Mouse (Mus musculus) neural tube, embryonic 14.5 days (tissue): ENCODE measurements around the gene 1700056E22Rik. TPM values are rescaled to one million over a fixed set of nuclear protein-coding genes. Genes with fewer than 3 reads are reported as not detected.

Source experiments
- ATAC-seq: fragments of 200-750 bp; cut with Nextera tagmentation; 2 replicates; pipeline ENCODE4 v1.8.0; 2017; ENCODE audit warnings: low read depth, mild to moderate bottlenecking, moderate TSS enrichment, moderate library complexity
- H3K27ac ChIP-seq: fragments of 300-500 bp; sonication (generic); 2 replicates; pipeline ENCODE4 v1.5.1; 2014; ENCODE audit warnings: low read depth, mild to moderate bottlenecking, control low read depth, low read length, moderate library complexity, mixed read lengths
- H3K27me3 ChIP-seq: fragments of 300-500 bp; sonication (generic); 2 replicates; pipeline ENCODE4 v1.6.1; 2014; ENCODE audit warnings: low read length; ENCODE audit not compliant: control insufficient read depth, insufficient read depth
- H3K36me3 ChIP-seq: fragments of 300-500 bp; sonication (generic); 2 replicates; pipeline ENCODE4 v1.6.1; 2014; ENCODE audit warnings: low read length, mixed read lengths; ENCODE audit not compliant: control insufficient read depth, insufficient read depth
- H3K4me1 ChIP-seq: fragments of 300-500 bp; sonication (generic); 2 replicates; pipeline ENCODE4 v1.6.1; 2014; ENCODE audit warnings: low read length; ENCODE audit not compliant: control insufficient read depth, insufficient read depth
- H3K4me2 ChIP-seq: fragments of 300-500 bp; sonication (generic); 2 replicates; pipeline ENCODE4 v1.6.1; 2014; ENCODE audit warnings: mild to moderate bottlenecking, low read depth, low read length, control low read depth
- H3K4me3 ChIP-seq: fragments of 300-500 bp; sonication (generic); 2 replicates; pipeline ENCODE4 v1.5.1; 2014; ENCODE audit warnings: low read depth, low read length, control low read depth, mixed read lengths
- H3K9ac ChIP-seq: fragments of 300-500 bp; sonication (generic); replicated peaks from 2 replicates; pipeline ENCODE4 v1.6.1; 2014; ENCODE audit warnings: low read depth, mild to moderate bottlenecking, control low read depth, low read length, mixed read lengths
- H3K9me3 ChIP-seq: fragments of 300-500 bp; sonication (generic); 2 replicates; pipeline ENCODE4 v1.6.1; 2016; ENCODE audit warnings: low read length; ENCODE audit not compliant: control insufficient read depth
- WGBS: fragments of 180-500 bp; shearing (Covaris S2); extraction: QIAGEN DNeasy Blood & Tissue Kit; methylation state at CpG from one replicate; pipeline ENCODE4 v1.1.7; 2014; 5-methylcytosine and 5-hydroxymethylcytosine counted together
- polyA plus RNA-seq: library from polyadenylated mRNA; unstranded; fragments of >200 nt; fragmentation: Nextera tagmentation; extraction: Ambion mirVana; gene quantifications from 2 replicates; pipeline ENCODE4 v1.2.1, GENCODE M21; 2014

1700056E22Rik gene
- polyA plus RNA-seq, 1 experiment from 2014 or later, result 0.80 TPM

- Histone ChIP-seq H3K36me3 (no peaks in the 10 kb centered on the region), H3K9ac (no peak overlapping the region), H3K4me2 (no peak overlapping the region), H3K4me1 (no peaks in the 10 kb centered on the region), H3K27me3 (no peaks in the 10 kb centered on the region), H3K9me3 (no peaks in the 10 kb centered on the region), H3K27ac (no peak overlapping the region), H3K4me3 (no peak overlapping the region)
- 46% methylated on average over 6 of the region's 6 CpGs for WGBS
- ATAC-seq, result no peak
Observed at GRCm38 (mm10) chr1:184019042-184019721, 14.9 kb downstream of the 1700056E22Rik start.

- Histone ChIP-seq H3K27me3 (no peaks in the 10 kb centered on the region), H3K9me3 (no peaks in the 10 kb centered on the region), H3K4me2 (no peak overlapping the region), H3K36me3 (no peaks in the 10 kb centered on the region), H3K9ac (no peak overlapping the region), H3K4me3 (no peak overlapping the region), H3K4me1 (no peaks in the 10 kb centered on the region), H3K27ac (no peak overlapping the region)
- 82% methylated on average over 2 of the region's 2 CpGs for WGBS
- ATAC-seq, result no peak
Observed at GRCm38 (mm10) chr1:184017606-184018005, 16.5 kb downstream of the 1700056E22Rik start.

GRCm38 (mm10) chr1:184015995-184016730 lies 17.9 kb downstream of the 1700056E22Rik start:
- 79% methylated on average over 10 of the region's 10 CpGs for WGBS
- ATAC-seq, result no peak
- Histone ChIP-seq H3K27ac (no peak overlapping the region), H3K4me1 (no peaks in the 10 kb centered on the region), H3K36me3 (no peaks in the 10 kb centered on the region), H3K9ac (no peak overlapping the region), H3K27me3 (no peaks in the 10 kb centered on the region), H3K4me3 (no peak overlapping the region), H3K9me3 (no peaks in the 10 kb centered on the region), H3K4me2 (no peak overlapping the region)

GRCm38 (mm10) chr1:184014091-184014490 lies 20.0 kb downstream of the 1700056E22Rik start:
- ATAC-seq, result no peak
- no peak overlapping the region for H3K4me3 ChIP-seq
- H3K36me3 ChIP-seq, result no peaks in the 10 kb centered on the region
- no peaks in the 10 kb centered on the region for H3K4me1 ChIP-seq
- H3K9me3 ChIP-seq, result no peaks in the 10 kb centered on the region
- no peak overlapping the region for H3K9ac ChIP-seq
- H3K27me3 ChIP-seq, result no peaks in the 10 kb centered on the region
- WGBS, result 91% methylated on average over 3 of the region's 3 CpGs
- no peak overlapping the region for H3K4me2 ChIP-seq
- no peak overlapping the region for H3K27ac ChIP-seq

DNA sequence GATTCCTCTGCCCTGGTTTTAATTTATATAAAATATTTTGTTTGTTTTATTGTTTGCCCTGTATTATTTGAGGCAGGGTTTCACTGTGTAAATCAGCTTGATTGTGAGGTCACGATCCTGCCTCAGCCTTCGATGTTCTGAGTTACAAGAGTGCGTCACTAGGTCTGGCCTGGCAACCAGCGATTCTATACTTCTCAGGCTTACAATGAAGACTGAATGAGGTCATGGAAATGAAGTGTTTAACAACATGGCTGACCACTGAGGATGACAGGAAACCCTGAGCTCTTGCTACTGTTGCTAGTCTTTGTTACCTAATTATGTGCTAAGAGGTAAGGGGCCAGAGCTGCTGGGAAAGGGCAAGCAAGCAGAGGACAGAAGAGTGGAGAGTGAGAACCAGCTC lies 21.0 kb downstream of the 1700056E22Rik start, which contains the start of gene Dusp10:
Dusp10 (plus strand) TSS at position 197 of the 400 bp plus-strand sequence.
- no peak for ATAC-seq
- H3K9me3 ChIP-seq, result no peaks in the 10 kb centered on the region
- H3K4me1 ChIP-seq, result no peaks in the 10 kb centered on the region
- H3K27ac ChIP-seq, result no peak within 1 kb of the TSS
- H3K27me3 ChIP-seq, result no peaks in the 10 kb centered on the region
- H3K9ac ChIP-seq, result no peak within 1 kb of the TSS
- H3K36me3 ChIP-seq, result no peaks in the 10 kb centered on the region
- no peak within 1 kb of the TSS for H3K4me3 ChIP-seq
- WGBS, result 93% methylated on average over 4 of the region's 4 CpGs
- no peak within 1 kb of the TSS for H3K4me2 ChIP-seq

DNA sequence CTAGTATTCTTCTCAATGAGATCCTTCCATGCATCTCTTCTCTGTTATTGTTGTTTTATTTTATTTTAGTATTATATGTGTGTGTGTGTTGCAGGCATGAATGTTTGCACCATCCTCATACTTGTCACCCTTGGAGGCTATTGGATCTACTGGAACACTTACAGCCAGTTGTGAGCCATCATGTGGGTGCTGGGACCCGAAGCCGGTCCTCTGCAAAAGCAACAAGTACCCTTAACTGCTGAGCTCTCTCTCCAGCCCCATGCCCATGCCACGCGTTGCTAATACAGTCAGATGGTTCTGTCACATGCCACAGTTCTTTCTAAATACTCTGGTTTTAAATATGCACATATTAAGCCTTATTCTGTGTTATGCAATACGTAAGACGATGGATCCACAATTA lies 22.8 kb downstream of the 1700056E22Rik start:
- H3K36me3 ChIP-seq, result no peaks in the 10 kb centered on the region
- 96% methylated on average over 6 of the region's 6 CpGs for WGBS

GRCm38 (mm10) chr1:184006086-184006485 lies 28.0 kb downstream of the 1700056E22Rik start:
- Histone ChIP-seq H3K9ac (no peak overlapping the region), H3K9me3 (no peaks in the 10 kb centered on the region), H3K27ac (no peak overlapping the region), H3K36me3 (no peaks in the 10 kb centered on the region), H3K27me3 (no peaks in the 10 kb centered on the region), H3K4me2 (no peak overlapping the region), H3K4me1 (no peaks in the 10 kb centered on the region), H3K4me3 (no peak overlapping the region)
- ATAC-seq, result no peak

More for the DNA sequence above, 22.8 kb downstream of the 1700056E22Rik start:
- no peak for ATAC-seq
- H3K4me2 ChIP-seq, result no peak overlapping the region
- H3K27ac ChIP-seq, result no peak overlapping the region
- no peaks in the 10 kb centered on the region for H3K27me3 ChIP-seq
- no peak overlapping the region for H3K4me3 ChIP-seq
- no peaks in the 10 kb centered on the region for H3K4me1 ChIP-seq
- no peak overlapping the region for H3K9ac ChIP-seq
- H3K9me3 ChIP-seq, result no peaks in the 10 kb centered on the region

DNA sequence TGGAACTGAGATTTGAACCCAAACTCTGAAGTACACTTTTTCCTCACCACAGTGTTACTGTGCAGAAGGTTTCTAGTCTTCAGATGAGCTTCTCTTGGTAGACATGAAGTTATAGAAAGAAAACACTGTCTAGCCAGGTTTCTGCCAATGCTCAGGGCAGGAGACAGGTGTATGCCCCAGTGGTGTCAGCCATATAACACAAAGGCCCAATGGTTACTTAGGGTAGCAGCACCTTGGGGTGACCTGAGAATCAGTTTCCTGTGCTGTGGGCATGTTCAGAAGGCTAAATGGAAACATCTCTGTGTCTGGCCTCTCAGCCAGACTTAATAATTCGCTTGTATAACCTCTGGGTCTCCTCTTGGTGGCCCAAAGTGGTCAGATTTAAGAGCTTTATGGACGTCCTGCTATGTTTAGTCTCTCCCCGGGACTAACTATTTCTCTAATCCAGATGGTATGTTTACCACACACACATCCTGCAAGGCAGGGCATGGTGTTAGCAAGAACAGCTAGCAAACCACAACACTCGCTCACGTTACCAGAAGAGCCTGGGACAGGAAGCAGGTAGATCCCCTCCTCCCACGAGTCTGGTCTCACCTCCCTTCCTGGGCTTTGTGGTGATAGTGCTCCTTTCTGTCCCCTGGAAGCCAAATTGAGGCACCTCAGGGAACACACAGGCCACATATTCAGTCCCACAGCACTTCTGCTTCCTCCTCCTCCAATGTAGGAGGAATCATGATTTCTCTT lies 28.6 kb downstream of the 1700056E22Rik start:
- H3K27me3 ChIP-seq, result no peaks in the 10 kb centered on the region
- no peaks in the 10 kb centered on the region for H3K9me3 ChIP-seq
- WGBS, result 80% methylated on average over 6 of the region's 6 CpGs
- H3K36me3 ChIP-seq, result no peaks in the 10 kb centered on the region
- no peak overlapping the region for H3K4me2 ChIP-seq
- H3K9ac ChIP-seq, result no peak overlapping the region
- H3K27ac ChIP-seq, result no peak overlapping the region
- no peak overlapping the region for H3K4me3 ChIP-seq
- ATAC-seq, result no peak
- no peaks in the 10 kb centered on the region for H3K4me1 ChIP-seq

DNA sequence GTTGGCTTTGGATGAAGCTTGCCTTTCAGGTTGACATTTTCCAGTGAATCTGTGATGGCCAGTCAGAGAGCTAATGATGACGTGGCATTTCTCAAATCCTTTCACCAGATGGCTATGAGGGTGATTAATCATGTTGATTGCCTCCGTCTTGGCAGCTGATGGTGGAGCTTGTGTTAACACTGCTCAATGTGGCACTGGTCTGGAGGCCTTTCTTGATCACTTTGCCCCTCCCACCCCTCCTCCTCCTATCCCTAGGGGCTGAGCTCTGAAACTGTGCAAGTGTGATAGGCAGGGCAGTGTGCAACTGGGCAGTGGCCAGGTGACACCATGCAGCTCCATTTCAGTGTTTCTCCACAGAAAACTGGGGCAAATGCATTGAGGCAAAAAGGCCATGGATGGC lies 29.8 kb downstream of the 1700056E22Rik start:
- ATAC-seq, result no peak
- no peak overlapping the region for H3K9ac ChIP-seq
- H3K36me3 ChIP-seq, result no peaks in the 10 kb centered on the region
- WGBS, result 22% methylated on average over 2 of the region's 2 CpGs
- no peaks in the 10 kb centered on the region for H3K27me3 ChIP-seq
- H3K4me3 ChIP-seq, result no peak overlapping the region
- H3K9me3 ChIP-seq, result no peaks in the 10 kb centered on the region
- H3K4me2 ChIP-seq, result no peak overlapping the region
- no peaks in the 10 kb centered on the region for H3K4me1 ChIP-seq
- H3K27ac ChIP-seq, result no peak overlapping the region
